Mouse (Mus musculus): ENCODE data around the gene Dck.

- no peak for TF ChIP-seq CTCF (IDR thresholded peaks at IDR 0.05; ENCODE audit: borderline replicate concordance, extremely low read depth, insufficient read depth, insufficient read length)
- no peak for TF ChIP-seq POLR2A (IDR thresholded peaks at IDR 0.05; ENCODE audit: borderline replicate concordance, extremely low read depth, insufficient read depth, insufficient read length, poor library complexity, severe bottlenecking)
Measured at GRCm38 (mm10) chr5:88830880-88831279, 66.1 kb downstream of the Dck start.

All from brain, embryonic 14.5 days (tissue).